Comparison of ENCODE assay signal across 10 mouse cellular contexts in genomic region chr9:97315421-97316055, GRCm38 (mm10). TPM values are rescaled to one million over a fixed set of nuclear protein-coding genes. Genes with fewer than 3 reads are reported as not detected.
DNase-seq lines count a peak whose midpoint lies in the region; ATAC-seq and TF ChIP-seq lines count a peak whose summit lies in the region.
"Had no signal": no experiment of that assay in that cellular context is flagged by ENCODE, and none has a peak within 500 bp of the region (broad histone marks: within the 10 kb centered on the region; RNA-seq: fewer than 3 reads in every experiment).

No protein-coding gene starts in this region.

- H3K4me1 ChIP-seq in forebrain, postnatal 0 days (ENCODE audit: insufficient read depth), result no peaks in the 10 kb centered on the region
- H3K4me1 ChIP-seq in forebrain, embryonic 14.5 days (ENCODE audit: control insufficient read depth, insufficient read depth, low read length), result no peaks in the 10 kb centered on the region
- H3K4me1 ChIP-seq in midbrain, embryonic 14.5 days (ENCODE audit: control insufficient read depth, insufficient read depth, low read length), result no peaks in the 10 kb centered on the region
- no peaks in the 10 kb centered on the region for H3K4me1 ChIP-seq in midbrain, embryonic 16.5 days (ENCODE audit: control insufficient read depth, insufficient read depth, low read length)
- H3K4me1 ChIP-seq in intestine, embryonic 15.5 days (replicated peaks), result no peaks in the 10 kb centered on the region
- H3K4me1 ChIP-seq: midbrain, embryonic 12.5 days had no signal

- WGBS in forebrain, postnatal 0 days, result 73% methylated on average over 10 of the region's 10 CpGs
- 74% methylated on average over 10 of the region's 10 CpGs for WGBS in forebrain, embryonic 14.5 days
- 75% methylated on average over 10 of the region's 10 CpGs for WGBS in midbrain, embryonic 14.5 days
- 73% methylated on average over 10 of the region's 10 CpGs for WGBS in midbrain, embryonic 16.5 days
- WGBS in intestine, embryonic 15.5 days, result 68% methylated on average over 10 of the region's 10 CpGs

- H3K27ac ChIP-seq in forebrain, postnatal 0 days (ENCODE audit: low read depth, low read length), result no peak overlapping the region
- H3K27ac ChIP-seq in forebrain, embryonic 14.5 days (ENCODE audit: low read depth, low read length), result no peak overlapping the region
- no peak overlapping the region for H3K27ac ChIP-seq in midbrain, embryonic 14.5 days (replicated peaks; ENCODE audit: low read depth, low read length)
- H3K27ac ChIP-seq in midbrain, embryonic 16.5 days (ENCODE audit: low read length), result no peak overlapping the region
- no peak overlapping the region for H3K27ac ChIP-seq in intestine, embryonic 15.5 days
- H3K27ac ChIP-seq: midbrain, embryonic 12.5 days had no signal

- H3K27me3 ChIP-seq in forebrain, postnatal 0 days (ENCODE audit: insufficient read depth, low read length), result no peaks in the 10 kb centered on the region
- H3K27me3 ChIP-seq in forebrain, embryonic 14.5 days (replicated peaks; ENCODE audit: control insufficient read depth, insufficient read depth, low read length), result no peaks in the 10 kb centered on the region
- H3K27me3 ChIP-seq in midbrain, embryonic 14.5 days (ENCODE audit: control insufficient read depth, insufficient read depth, low read length), result no peaks in the 10 kb centered on the region
- no peaks in the 10 kb centered on the region for H3K27me3 ChIP-seq in midbrain, embryonic 16.5 days (ENCODE audit: control insufficient read depth, insufficient read depth, low read depth, low read length)
- no peaks in the 10 kb centered on the region for H3K27me3 ChIP-seq in intestine, embryonic 15.5 days (replicated peaks)
- H3K27me3 ChIP-seq: midbrain, embryonic 12.5 days had no signal

- peak; percentile 42 for TF ChIP-seq CTCF in forebrain, postnatal 0 days (IDR thresholded peaks at IDR 0.05; ENCODE audit: low read depth)

- no peak overlapping the region for H3K9ac ChIP-seq in forebrain, postnatal 0 days
- no peak overlapping the region for H3K9ac ChIP-seq in forebrain, embryonic 14.5 days (ENCODE audit: low read length)
- no peak overlapping the region for H3K9ac ChIP-seq in midbrain, embryonic 14.5 days (replicated peaks; ENCODE audit: low read length)
- H3K9ac ChIP-seq in midbrain, embryonic 16.5 days (ENCODE audit: low read depth, low read length), result no peak overlapping the region
- H3K9ac ChIP-seq in intestine, embryonic 15.5 days, result no peak overlapping the region
- H3K9ac ChIP-seq: midbrain, embryonic 12.5 days had no signal

- no peak for ATAC-seq in forebrain, postnatal 0 days
- no peak for ATAC-seq in forebrain, embryonic 14.5 days
- ATAC-seq in midbrain, embryonic 14.5 days (ENCODE audit: low FRiP score, low TSS enrichment), result no peak
- ATAC-seq in midbrain, embryonic 16.5 days, result no peak
- peak; percentile 53; the same call in 1 of the 2 replicates for ATAC-seq in intestine, embryonic 15.5 days

- H3K4me2 ChIP-seq in forebrain, postnatal 0 days (ENCODE audit: low read depth), result no peak overlapping the region
- no peak overlapping the region for H3K4me2 ChIP-seq in forebrain, embryonic 14.5 days (ENCODE audit: low read length)
- H3K4me2 ChIP-seq in midbrain, embryonic 14.5 days (ENCODE audit: low read length), result no peak overlapping the region
- H3K4me2 ChIP-seq in midbrain, embryonic 16.5 days (ENCODE audit: low read length), result no peak overlapping the region
- H3K4me2 ChIP-seq in intestine, embryonic 15.5 days (replicated peaks), result no peak overlapping the region
- H3K4me2 ChIP-seq: midbrain, embryonic 12.5 days had no signal

- no peaks in the 10 kb centered on the region for H3K9me3 ChIP-seq in forebrain, postnatal 0 days (ENCODE audit: low read length)
- no peaks in the 10 kb centered on the region for H3K9me3 ChIP-seq in forebrain, embryonic 14.5 days (replicated peaks; ENCODE audit: control insufficient read depth, low read length)
- H3K9me3 ChIP-seq in midbrain, embryonic 14.5 days (ENCODE audit: control insufficient read depth, low read length), result no peaks in the 10 kb centered on the region
- no peaks in the 10 kb centered on the region for H3K9me3 ChIP-seq in midbrain, embryonic 16.5 days (replicated peaks; ENCODE audit: control insufficient read depth, low read length, poor library complexity, severe bottlenecking)
- H3K9me3 ChIP-seq in intestine, embryonic 15.5 days, result no peaks in the 10 kb centered on the region
- H3K9me3 ChIP-seq: midbrain, embryonic 12.5 days had no signal

- no peak overlapping the region for H3K4me3 ChIP-seq in forebrain, postnatal 0 days (ENCODE audit: low read depth, low read length)
- H3K4me3 ChIP-seq in forebrain, embryonic 14.5 days (ENCODE audit: low read depth, low read length), result no peak overlapping the region
- H3K4me3 ChIP-seq in midbrain, embryonic 14.5 days (replicated peaks; ENCODE audit: low read depth, low read length), result no peak overlapping the region
- H3K4me3 ChIP-seq in midbrain, embryonic 16.5 days (ENCODE audit: low read depth, low read length), result no peak overlapping the region
- no peak overlapping the region for H3K4me3 ChIP-seq in intestine, embryonic 15.5 days (replicated peaks)
- H3K4me3 ChIP-seq: erythroblast, embryonic 14.5 days; midbrain, embryonic 12.5 days had no signal

- DNase-seq in forebrain, postnatal 0 days, result no peak
- no peak for DNase-seq in forebrain, embryonic 14.5 days (ENCODE audit: low spot score)
- DNase-seq in midbrain, embryonic 14.5 days, result peak; percentile 16
- DNase-seq in testis, postnatal 10 days (ENCODE audit: low spot score), result peak; percentile 52
- DNase-seq in urinary bladder, adult 18-20 months (ENCODE audit: low spot score in 2 of 2), result no peak
- no peak for DNase-seq in ovary, postnatal 36 days (ENCODE audit: low spot score)

- H3K36me3 ChIP-seq in forebrain, postnatal 0 days (ENCODE audit: insufficient read depth), result no peaks in the 10 kb centered on the region
- no peaks in the 10 kb centered on the region for H3K36me3 ChIP-seq in forebrain, embryonic 14.5 days (ENCODE audit: control insufficient read depth, insufficient read depth, low read length)
- no peaks in the 10 kb centered on the region for H3K36me3 ChIP-seq in midbrain, embryonic 14.5 days (ENCODE audit: control insufficient read depth, insufficient read depth, low read length)
- no peaks in the 10 kb centered on the region for H3K36me3 ChIP-seq in midbrain, embryonic 16.5 days (ENCODE audit: control insufficient read depth, insufficient read depth, low read length)
- H3K36me3 ChIP-seq in intestine, embryonic 15.5 days, result no peaks in the 10 kb centered on the region
- H3K36me3 ChIP-seq: midbrain, embryonic 12.5 days had no signal

RNA-seq across cellular contexts. Expression of gene Trim42, which starts 54.2 kb away (rescaled TPM):
- 0.05 TPM in 1 of 2 replicates, not detected in the other for total RNA-seq in forebrain, postnatal 0 days (2014; rRNA removed)
- not detected in 2 replicates for polyA plus RNA-seq in forebrain, postnatal 0 days (2015; fragmentation: Nextera tagmentation; extraction: Ambion mirVana)
- not detected in 2 replicates for polyA plus RNA-seq in forebrain, embryonic 14.5 days (2014; fragmentation: Nextera tagmentation; extraction: Ambion mirVana)
- not detected in 2 replicates for polyA plus RNA-seq in midbrain, embryonic 14.5 days (2014; fragmentation: Nextera tagmentation; extraction: Ambion mirVana)
- not detected in 2 replicates for polyA plus RNA-seq in midbrain, embryonic 16.5 days (2015; fragmentation: Nextera tagmentation; extraction: Ambion mirVana)
- not detected in 2 replicates for polyA plus RNA-seq in intestine, embryonic 15.5 days (2015; fragmentation: Nextera tagmentation; extraction: Ambion mirVana)
- polyA plus RNA-seq: erythroblast, embryonic 14.5 days; midbrain, embryonic 12.5 days had no signal

Comparison
In these comparisons a context has a peak if more than half of its experiments do, and no peak if none do; other contexts are left out.
1. DNase-seq: peak in midbrain, embryonic 14.5 days (single experiment) and testis, postnatal 10 days (single experiment); none in forebrain, postnatal 0 days (single experiment), forebrain, embryonic 14.5 days (single experiment), urinary bladder, adult 18-20 months (0 of 2) and ovary, postnatal 36 days (single experiment).